Mouse (Mus musculus) liver, postnatal 0 days (tissue): ENCODE results near the gene Sod2.
A peak's percentile ranks its signal among the peaks of the same experiment; 100 is the strongest.

ENCODE experiments used
- CTCF ChIP-seq: sonication (generic); IDR thresholded peaks from 2 replicates; pipeline ENCODE4 v1.5.1; 2016; ENCODE audit warnings: antibody characterized with exemption, low read depth
- EP300 ChIP-seq: IDR thresholded peaks from 2 replicates; pipeline ENCODE4 v1.6.1; 2016; ENCODE audit warnings: antibody characterized with exemption, low read depth, mild to moderate bottlenecking

GRCm38 (mm10) chr17:12996345-12996744 lies 10.3 kb upstream of the Sod2 start:
- peak; percentile 75 for TF ChIP-seq CTCF
- no peak for TF ChIP-seq EP300
